Mouse (Mus musculus): Measurements from ENCODE around the gene Plet1. TPM values are rescaled to one million over a fixed set of nuclear protein-coding genes. Genes with fewer than 3 reads are reported as not detected.

Plet1 gene
- polyA plus RNA-seq, 3 experiments from 2014 or later: not detected

GRCm38 (mm10) chr9:50537295-50537694 lies 43.0 kb downstream of the Plet1 start:
- no peak for ATAC-seq

GRCm38 (mm10) chr9:50540170-50540569 lies 45.8 kb downstream of the Plet1 start:
- ATAC-seq: no peak

GRCm38 (mm10) chr9:50542401-50542800 lies 48.1 kb downstream of the Plet1 start:
- ATAC-seq: no peak

GRCm38 (mm10) chr9:50547859-50548478 lies 53.6 kb downstream of the Plet1 start:
- ATAC-seq: peak; percentile 73

GRCm38 (mm10) chr9:50548936-50549335 lies 54.6 kb downstream of the Plet1 start:
- no peak for ATAC-seq

GRCm38 (mm10) chr9:50552206-50552605 lies 57.9 kb downstream of the Plet1 start:
- ATAC-seq: no peak

GRCm38 (mm10) chr9:50553547-50553946 lies 59.2 kb downstream of the Plet1 start:
- no peak for ATAC-seq

GRCm38 (mm10) chr9:50554241-50555093 lies 60.1 kb downstream of the Plet1 start, which contains the start of gene Il18:
TSS of gene Il18 (plus strand) at chr9:50554827.
- ATAC-seq: peak; percentile 98

GRCm38 (mm10) chr9:50555094-50555446 lies 60.7 kb downstream of the Plet1 start, which contains the start of gene Bco2:
TSS of gene Bco2 (minus strand) at chr9:50555181.
- ATAC-seq: no peak

Other genes starting within 250 kb of the Plet1 start
- 100 to 1,000 TPM; 254 to 551 (median 478) TPM for gene Rpl10-ps3, start 149.6 kb upstream of the Plet1 start, polyA plus RNA-seq (2017; shearing (Covaris generic))
- 100 to 1,000 TPM in 2 of 3 experiments, 10 to 100 TPM in 1; 89.4 to 111 (median 104) TPM for gene Pts, start 34.2 kb downstream of the Plet1 start, polyA plus RNA-seq (2017; shearing (Covaris generic))
- gene Il18, start 60.3 kb downstream of the Plet1 start, polyA plus RNA-seq (2017; shearing (Covaris generic)): 1 to 10 TPM; 6.3 to 9.2 (median 8.1) TPM
- 1 to 10 TPM in 1 of 3 experiments, under 1 TPM in 1, not detected in 1; 0.54 to 1.2 TPM for gene Bco2, start 60.7 kb downstream of the Plet1 start, polyA plus RNA-seq (2017; shearing (Covaris generic))
- not detected for gene Tex12, start 66.8 kb downstream of the Plet1 start, polyA plus RNA-seq (2017; shearing (Covaris generic))
- gene Sdhd, start 109.3 kb downstream of the Plet1 start, polyA plus RNA-seq (2017; shearing (Covaris generic)): 100 to 1,000 TPM; 142 to 204 (median 178) TPM
- gene Timm8b, start 109.4 kb downstream of the Plet1 start, polyA plus RNA-seq (2017; shearing (Covaris generic)): 100 to 1,000 TPM in 2 of 3 experiments, 10 to 100 TPM in 1; 91.5 to 123 (median 102) TPM
- gene Pih1d2, start 122.8 kb downstream of the Plet1 start, polyA plus RNA-seq (2017; shearing (Covaris generic)): under 1 TPM; 0.31 to 0.67 (median 0.58) TPM
- 10 to 100 TPM; 17.6 to 22.9 (median 21.0) TPM for gene Nkapd1, start 122.9 kb downstream of the Plet1 start, polyA plus RNA-seq (2017; shearing (Covaris generic))
- 10 to 100 TPM; 11.5 to 20.4 (median 18.7) TPM for gene Dlat, start 165.3 kb downstream of the Plet1 start, polyA plus RNA-seq (2017; shearing (Covaris generic))
- gene Dixdc1, start 245.0 kb downstream of the Plet1 start, polyA plus RNA-seq (2017; shearing (Covaris generic)): 1 to 10 TPM in 2 of 3 experiments, not detected in 1; 1.4 to 1.9 TPM